Mouse (Mus musculus) MEL (cell line): ENCODE data around the gene Snu13. TPM values are rescaled to one million over a fixed set of nuclear protein-coding genes. Genes with fewer than 3 reads are reported as not detected.

Experiments used
- DNase-seq: peaks from one replicate; pipeline ENCODE4 v3.0.0; 2011; ENCODE audit warnings: low read depth, low spot score
- H3K27ac ChIP-seq: 2 replicates; pipeline ENCODE4 v1.5.1; 2012; ENCODE audit warnings: low read depth, mild to moderate bottlenecking, control low read depth, low read length, moderate library complexity; ENCODE audit not compliant: control insufficient read depth
- H3K27me3 ChIP-seq, 2 experiments: fragments of 150-350 bp in 1 of 2; sonication (generic) in 1 of 2; 2 replicates each; pipeline ENCODE4 v1.6.1; 2012; ENCODE audit warnings: low read length in 2 of 2, mild to moderate bottlenecking in 2 of 2, improper control_type of control experiment in 1 of 2, moderate library complexity in 1 of 2; ENCODE audit not compliant: insufficient read depth in 2 of 2, control insufficient read depth in 1 of 2
- H3K36me3 ChIP-seq, 2 experiments: 2 replicates each; pipeline ENCODE4 v1.6.1; 2012 to 2014; ENCODE audit warnings: low read length in 2 of 2, improper control_type of control experiment in 1 of 2, inconsistent platforms in 1 of 2, mild to moderate bottlenecking in 1 of 2; ENCODE audit not compliant: insufficient read depth in 2 of 2, control insufficient read depth in 1 of 2
- H3K4me1 ChIP-seq, 2 experiments: fragments of 150-350 bp in 1 of 2; sonication (generic) in 1 of 2; 2 replicates each; pipeline ENCODE4 v1.6.1; 2012; ENCODE audit warnings: low read length in 2 of 2, improper control_type of control experiment in 1 of 2, mild to moderate bottlenecking in 1 of 2; ENCODE audit not compliant: insufficient read depth in 2 of 2, control insufficient read depth in 1 of 2
- H3K4me3 ChIP-seq, 2 experiments: fragments of 150-350 bp in 1 of 2; sonication (generic) in 1 of 2; 2 replicates each; pipeline ENCODE4 v1.5.1; 2012; ENCODE audit warnings: low read depth in 2 of 2, low read length in 2 of 2, mild to moderate bottlenecking in 2 of 2, moderate library complexity in 2 of 2, control low read depth in 1 of 2, improper control_type of control experiment in 1 of 2; ENCODE audit not compliant: control insufficient read depth in 1 of 2, insufficient read depth in 1 of 2
- H3K79me2 ChIP-seq: 2 replicates; pipeline ENCODE4 v1.6.1; 2012; ENCODE audit warnings: mild to moderate bottlenecking, low read length, moderate library complexity; ENCODE audit not compliant: control insufficient read depth, poor library complexity, insufficient read depth
- H3K9ac ChIP-seq: 2 replicates; pipeline ENCODE4 v1.6.1; 2012; ENCODE audit warnings: low read depth, mild to moderate bottlenecking, control low read depth, low read length, moderate library complexity; ENCODE audit not compliant: control insufficient read depth, poor library complexity, severe bottlenecking
- H3K9me3 ChIP-seq: fragments of 150-350 bp; sonication (generic); replicated peaks from 2 replicates; pipeline ENCODE4 v1.6.1; 2012; ENCODE audit warnings: mild to moderate bottlenecking, low read length, improper control_type of control experiment, moderate library complexity; ENCODE audit not compliant: insufficient read depth
- BHLHE40 ChIP-seq: IDR thresholded peaks from 2 replicates; pipeline ENCODE4 v1.6.1; 2012; ENCODE audit warnings: low read depth, mild to moderate bottlenecking, inconsistent platforms, low read length, improper control_type of control experiment, borderline replicate concordance
- CHD1 ChIP-seq: IDR thresholded peaks from 2 replicates; pipeline ENCODE4 v1.6.1; 2012; ENCODE audit warnings: low read depth, mild to moderate bottlenecking, inconsistent platforms, low read length, improper control_type of control experiment
- E2F4 ChIP-seq: IDR thresholded peaks from 2 replicates; pipeline ENCODE4 v1.6.1; 2011; ENCODE audit warnings: low read depth, low read length, improper control_type of control experiment, borderline replicate concordance
- ELF1 ChIP-seq: IDR thresholded peaks from 2 replicates; pipeline ENCODE4 v1.6.1; 2014; ENCODE audit warnings: low read depth, mild to moderate bottlenecking, inconsistent platforms, low read length, improper control_type of control experiment, moderate library complexity
- ETS1 ChIP-seq: IDR thresholded peaks from 2 replicates; pipeline ENCODE4 v1.6.1; 2012; ENCODE audit warnings: low read depth, mild to moderate bottlenecking, inconsistent platforms, low read length, improper control_type of control experiment, moderate library complexity
- GABPA ChIP-seq: IDR thresholded peaks from 2 replicates; pipeline ENCODE4 v1.6.1; 2012; ENCODE audit warnings: low read depth, mild to moderate bottlenecking, inconsistent platforms, low read length, improper control_type of control experiment, moderate library complexity
- GATA1 ChIP-seq: IDR thresholded peaks from 2 replicates; pipeline ENCODE4 v1.6.1; 2011; ENCODE audit warnings: low read depth, low read length, improper control_type of control experiment
- KAT2A ChIP-seq: conservative IDR thresholded peaks from 2 replicates; pipeline ENCODE4 v1.6.1; 2012; ENCODE audit warnings: low read depth, low read length, improper control_type of control experiment, inconsistent platforms
- MAFK ChIP-seq: IDR thresholded peaks from 2 replicates; pipeline ENCODE4 v1.6.1; 2011; ENCODE audit warnings: low read depth, mild to moderate bottlenecking, low read length, improper control_type of control experiment, borderline replicate concordance
- MAZ ChIP-seq: IDR thresholded peaks from 2 replicates; pipeline ENCODE4 v1.6.1; 2012; ENCODE audit warnings: low read depth, mild to moderate bottlenecking, inconsistent platforms, low read length, improper control_type of control experiment
- MXI1 ChIP-seq: IDR thresholded peaks from 2 replicates; pipeline ENCODE4 v1.6.1; 2011; ENCODE audit warnings: mild to moderate bottlenecking, low read depth, low read length, improper control_type of control experiment
- MYB ChIP-seq: IDR thresholded peaks from 2 replicates; pipeline ENCODE4 v1.6.1; 2011; ENCODE audit warnings: mild to moderate bottlenecking, low read depth, low read length, improper control_type of control experiment
- MYC ChIP-seq: IDR thresholded peaks from 2 replicates; pipeline ENCODE4 v1.6.1; 2011; ENCODE audit warnings: low read depth, mild to moderate bottlenecking, low read length, improper control_type of control experiment, moderate library complexity
- POLR2AphosphoS2 ChIP-seq: IDR thresholded peaks from 2 replicates; pipeline ENCODE4 v1.6.1; 2011; ENCODE audit warnings: low read length, improper control_type of control experiment
- POLR2AphosphoS5 ChIP-seq: IDR thresholded peaks from 2 replicates; pipeline ENCODE4 v1.6.1; 2012; ENCODE audit warnings: low read depth, borderline replicate concordance, mild to moderate bottlenecking, inconsistent platforms, low read length, moderate library complexity, mixed read lengths
- RAD21 ChIP-seq: IDR thresholded peaks from 2 replicates; pipeline ENCODE4 v1.6.1; 2011; ENCODE audit warnings: mild to moderate bottlenecking, low read depth, low read length, improper control_type of control experiment
- SIN3A ChIP-seq: IDR thresholded peaks from 2 replicates; pipeline ENCODE4 v1.6.1; 2012; ENCODE audit warnings: low read length, improper control_type of control experiment, inconsistent platforms
- TAL1 ChIP-seq: IDR thresholded peaks from 2 replicates; pipeline ENCODE4 v1.6.1; 2012; ENCODE audit warnings: mild to moderate bottlenecking, inconsistent platforms, low read length, moderate library complexity, mixed read lengths
- ZKSCAN1 ChIP-seq: IDR thresholded peaks from 2 replicates; pipeline ENCODE4 v1.6.1; 2012; ENCODE audit warnings: low read depth, mild to moderate bottlenecking, inconsistent platforms, low read length, improper control_type of control experiment, moderate library complexity
- ZNF384 ChIP-seq: IDR thresholded peaks from 2 replicates; pipeline ENCODE4 v1.6.1; 2012; ENCODE audit warnings: low read depth, mild to moderate bottlenecking, inconsistent platforms, low read length, improper control_type of control experiment
- polyA plus RNA-seq, 2 experiments: library from polyadenylated mRNA; stranded (reverse) in 1 of 2; unstranded in 1 of 2; fragments of >175 nt in 1 of 2; fragments of >200 nt in 1 of 2; gene quantifications; 2 replicates each; pipeline versions ENCODE4 v1.2.1 to v1.2.4; 2012; ENCODE audit warnings: low replicate concordance in 2 of 2, low read depth in 1 of 2; ENCODE audit not compliant: insufficient read length in 2 of 2, insufficient read depth in 1 of 2, missing spikeins in 1 of 2
- total RNA-seq: library from RNA; depleted of rRNA; stranded (reverse); fragments of 300-350 nt; gene quantifications from 2 replicates; pipeline ENCODE4 v1.2.3, GENCODE M21; 2012

Snu13 gene
- total and polyA plus RNA-seq, 3 experiments: 196 to 375 (median 297) TPM

DNA sequence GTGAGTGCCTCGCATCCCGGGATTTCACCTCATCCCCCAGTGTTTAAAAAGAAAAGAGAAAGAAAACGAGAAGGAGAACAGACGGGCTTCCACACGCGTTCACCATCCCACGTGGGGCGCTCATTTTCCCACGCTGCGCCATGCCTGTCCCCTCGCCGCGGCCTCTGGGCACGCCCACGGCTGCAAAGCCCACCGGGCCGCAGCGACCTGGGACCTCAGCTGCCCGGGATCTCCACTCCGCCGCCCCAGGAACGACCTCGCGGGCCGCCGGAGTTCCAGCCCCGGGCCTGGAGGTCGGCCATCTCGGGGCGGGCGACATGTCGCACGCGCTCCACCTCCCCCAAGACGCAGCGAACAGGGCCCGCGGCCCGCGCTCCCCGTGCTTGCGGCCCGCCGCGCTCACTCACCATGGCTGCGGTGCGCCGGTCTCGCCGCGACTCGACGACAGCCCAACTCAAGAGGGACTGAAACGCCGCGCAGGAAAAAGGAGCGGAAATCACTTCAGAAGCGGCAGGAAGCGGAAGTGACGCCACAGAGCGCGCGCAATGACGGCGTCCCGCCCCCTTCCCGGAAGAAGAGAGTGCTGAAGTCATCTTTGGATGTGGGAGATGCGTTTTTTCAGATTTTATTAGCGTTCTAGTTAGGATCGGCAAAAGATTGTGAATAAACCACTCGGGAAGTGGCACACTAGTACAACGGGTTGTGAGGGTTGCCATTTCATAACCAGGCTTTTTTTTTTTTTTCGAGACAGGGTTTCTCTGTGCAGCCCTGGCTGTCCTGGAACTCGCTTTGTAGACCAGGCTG lies at the start of gene Snu13 (continued):
- TF ChIP-seq KAT2A (peak; percentile 52; the same call in 1 of the 2 replicates), TAL1 (no peak), MYC (peak; percentile 75; the same call in 1 of the 2 replicates), E2F4 (0 out of 2 replicates have a peak, but pooled peaks have one; percentile 83)

DNA sequence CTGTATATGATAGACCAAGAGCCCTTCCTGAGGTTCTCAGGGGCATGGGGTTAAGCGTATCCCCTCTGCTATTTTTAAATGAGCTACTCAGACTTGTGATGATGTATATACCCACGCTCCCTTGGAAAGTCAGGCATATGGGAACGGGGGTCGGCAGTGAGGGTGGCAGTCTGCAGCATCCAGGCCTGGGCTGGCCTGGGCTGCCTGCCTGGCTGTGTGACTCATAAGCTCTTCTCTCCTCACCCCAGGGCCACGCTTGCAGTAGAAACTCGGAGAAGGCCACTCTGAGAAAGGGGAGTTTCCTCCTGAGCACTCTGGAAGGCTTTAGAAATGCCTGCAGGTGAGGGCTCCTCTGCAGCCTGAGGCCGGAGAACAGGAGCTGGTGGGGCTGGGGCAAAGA lies 43.7 kb upstream of the Snu13 start:
- DNase-seq: no peak
- H3K9me3 ChIP-seq: no peaks in the 10 kb centered on the region
- no peaks in the 10 kb centered on the region for H3K36me3 ChIP-seq
- no peak overlapping the region for H3K27ac ChIP-seq
- H3K27me3 ChIP-seq: peaks cover 12 to 13% of the 10 kb centered on the region in 2 experiments
- H3K4me3 ChIP-seq: no peak overlapping the region
- H3K4me1 ChIP-seq: no peaks in the 10 kb centered on the region
- H3K79me2 ChIP-seq: no peaks in the 10 kb centered on the region
- TF ChIP-seq ZKSCAN1 (no peak), MAZ (no peak)
- no peak overlapping the region for H3K9ac ChIP-seq

DNA sequence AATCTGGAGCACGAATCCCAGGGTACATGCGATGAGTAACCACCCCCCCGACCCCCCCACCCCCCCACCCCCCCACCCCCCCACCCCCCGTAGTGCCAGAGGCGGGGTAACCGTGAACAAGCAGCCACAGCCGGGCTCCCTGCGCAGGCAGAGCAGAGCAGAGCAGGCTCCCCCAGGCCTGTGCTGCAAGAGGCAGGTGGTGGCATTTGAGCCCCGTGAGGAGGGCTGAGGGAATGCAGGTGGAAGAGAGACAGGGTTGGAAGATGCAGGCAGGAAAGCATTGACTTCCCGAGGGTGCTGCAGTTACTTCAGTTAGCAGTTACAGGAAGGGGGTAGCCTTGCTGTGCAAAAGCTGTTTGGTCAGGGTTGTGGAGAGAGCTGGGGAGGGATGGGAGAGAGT lies 39.9 kb upstream of the Snu13 start:
- DNase-seq: no peak
- no peak overlapping the region for H3K9ac ChIP-seq
- H3K27me3 ChIP-seq: peaks cover 18 to 21% of the 10 kb centered on the region in 2 experiments
- H3K27ac ChIP-seq: no peak overlapping the region
- no peaks in the 10 kb centered on the region for H3K36me3 ChIP-seq
- TF ChIP-seq MXI1: no peak
- no peak for TF ChIP-seq ETS1
- no peak for TF ChIP-seq POLR2AphosphoS2
- no peak for TF ChIP-seq ZNF384
- no peak for TF ChIP-seq TAL1
- no peak for TF ChIP-seq MAZ
- no peak for TF ChIP-seq SIN3A
- no peak for TF ChIP-seq MAFK
- no peak for TF ChIP-seq ZKSCAN1
- TF ChIP-seq RAD21: no peak
- no peak for TF ChIP-seq MYB
- no peak for TF ChIP-seq GATA1
- no peak for TF ChIP-seq GABPA
- TF ChIP-seq POLR2AphosphoS5: no peak
- TF ChIP-seq E2F4: no peak
- no peak for TF ChIP-seq ELF1
- TF ChIP-seq CHD1: no peak
- no peak for TF ChIP-seq MYC
- TF ChIP-seq BHLHE40: no peak
- TF ChIP-seq, all 39 proteins: peak for 0
- no peak overlapping the region for H3K4me3 ChIP-seq
- H3K9me3 ChIP-seq: no peaks in the 10 kb centered on the region
- H3K4me1 ChIP-seq: no peaks in the 10 kb centered on the region
- H3K79me2 ChIP-seq: no peaks in the 10 kb centered on the region
